Mouse (Mus musculus): ENCODE data around the gene Lrg1.

DNA sequence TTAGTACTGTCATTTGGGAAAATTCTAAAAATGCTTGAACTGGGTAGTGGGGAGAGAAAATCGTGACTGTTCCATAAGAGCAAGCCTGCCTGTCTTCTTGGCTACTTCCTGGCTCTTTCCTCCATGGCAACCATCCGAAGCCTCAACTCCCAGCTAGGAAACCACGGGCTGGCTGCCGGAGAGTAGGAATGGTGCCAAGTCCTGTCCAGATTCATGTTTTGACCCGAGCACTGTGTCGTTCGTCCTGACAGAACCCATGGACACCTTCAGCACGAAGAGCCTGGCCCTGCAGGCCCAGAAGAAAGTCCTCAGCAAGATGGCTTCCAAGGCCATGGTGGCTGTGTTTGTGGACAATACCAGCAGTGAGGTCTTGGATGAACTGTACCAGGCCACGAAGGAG lies 49.7 kb upstream of the Lrg1 start:
- no peak for TF ChIP-seq CTCF (conservative IDR thresholded peaks at IDR 0.05; ENCODE audit: low read length)
- TF ChIP-seq NANOG (IDR thresholded peaks at IDR 0.05; ENCODE audit: borderline replicate concordance, low read length), result no peak
